Mouse (Mus musculus) frontal cortex, postnatal 36 days (tissue): ENCODE measurements at regions not wholly inside any gene's neighbourhood (a gene's known extent, or its start where the extent isn't known, plus 50 kb on each side); places are given as distances from the start of the nearest gene placed in this dataset.

Experiments used
- DNase-seq, 2 experiments: peaks; one replicate each; pipeline ENCODE4 v3.0.0; 2022; ENCODE audit warnings: low spot score in 2 of 2

- no peak for DNase-seq
These were observed 178.9 kb downstream of the Zfp326 start for GRCm38 (mm10) chr5:106055221-106055620.

- no peak for DNase-seq
These were observed 174.7 kb downstream of the Zfp326 start for GRCm38 (mm10) chr5:106051026-106051425.

- DNase-seq: no peak
These were observed 168.7 kb downstream of the Zfp326 start for GRCm38 (mm10) chr5:106044878-106045585.

GRCm38 (mm10) chr5:106038321-106038720, 162.0 kb downstream of the Zfp326 start:
- no peak for DNase-seq

GRCm38 (mm10) chr5:106036176-106036575, 159.8 kb downstream of the Zfp326 start:
- DNase-seq: no peak

- DNase-seq: no peak
These were observed 156.6 kb downstream of the Zfp326 start for GRCm38 (mm10) chr5:106032956-106033355.

- no peak for DNase-seq
These were observed 150.5 kb downstream of the Zfp326 start for GRCm38 (mm10) chr5:106026861-106027260.

GRCm38 (mm10) chr5:106004292-106004917, 128.0 kb downstream of the Zfp326 start:
- DNase-seq: no peak

GRCm38 (mm10) chr5:106003321-106004291, 127.2 kb downstream of the Zfp326 start:
- no peak for DNase-seq

- peak in 1 of 2 experiments; percentile 13 for DNase-seq
These were observed 126.0 kb downstream of the Zfp326 start for GRCm38 (mm10) chr5:106002330-106002729.

GRCm38 (mm10) chr5:105994218-105994617, 117.9 kb downstream of the Zfp326 start:
- DNase-seq: no peak

- DNase-seq: no peak
These were observed 116.8 kb downstream of the Zfp326 start for GRCm38 (mm10) chr5:105993066-105993760.

- DNase-seq: no peak
These were observed 114.4 kb downstream of the Zfp326 start for GRCm38 (mm10) chr5:105990777-105991176.

- DNase-seq: peak; percentile 34 to 60
These were observed 110.0 kb downstream of the Zfp326 start for GRCm38 (mm10) chr5:105986401-105986800.

GRCm38 (mm10) chr5:105983131-105983530, 106.8 kb downstream of the Zfp326 start:
- peak in 1 of 2 experiments; percentile 6 for DNase-seq

GRCm38 (mm10) chr5:105976746-105977145, 100.4 kb downstream of the Zfp326 start:
- no peak for DNase-seq

- no peak for DNase-seq
These were observed 99.7 kb downstream of the Zfp326 start for GRCm38 (mm10) chr5:105976076-105976475.

GRCm38 (mm10) chr5:105975275-105976011, 99.1 kb downstream of the Zfp326 start:
- DNase-seq: no peak

- no peak for DNase-seq
These were observed 98.3 kb downstream of the Zfp326 start for GRCm38 (mm10) chr5:105974576-105975177.
